In genomic region chr5:134532417-134532816, GRCm38 (mm10) we compare ENCODE assay signal across 14 mouse cellular contexts. TPM values are rescaled to one million over a fixed set of nuclear protein-coding genes. Genes with fewer than 3 reads are reported as not detected.
DNase-seq lines count a peak whose midpoint lies in the region; ATAC-seq lines count a peak whose summit lies in the region.
"Had no signal": no experiment of that assay in that cellular context is flagged by ENCODE, and none has a peak within 500 bp of the region (broad histone marks: within the 10 kb centered on the region; RNA-seq: fewer than 3 reads in every experiment).

No protein-coding gene starts in this region.

- peak; percentile 51 for DNase-seq in adrenal gland, postnatal 14 days
- no peak for DNase-seq in adrenal gland, postnatal 10 days
- peak; percentile 46 to 48 for DNase-seq in lung, adult 18-20 months
- no peak for DNase-seq in lung, postnatal 10 days
- DNase-seq in monocyte, adult 2 months (ENCODE audit: low read depth in 1 of 2, low spot score in 2 of 2): peak; percentile 63 to 74
- no peak for DNase-seq in ovary, postnatal 10 days (ENCODE audit: low spot score)
- no peak for DNase-seq in right cerebral cortex, postnatal 14 days
- DNase-seq: B cell, adult 2 months; cerebellum, adult 8-10 months; gastrocnemius, postnatal 25 days; kidney, adult 11 months; lung, postnatal 14 days; thymus, adult 2 months had no signal

- ATAC-seq in granulocyte monocyte progenitor cell, adult 5-6 weeks (replicated peaks; ENCODE audit: poor library complexity, severe bottlenecking): peak; percentile 99

RNA-seq across cellular contexts. Expression of gene Clip2, which starts 19.8 kb away (rescaled TPM):
- 23.4 and 25.3 TPM in 2 replicates for total RNA-seq in adrenal gland, postnatal 14 days (2021)
- 10 to 100 TPM; 21.8 to 24.1 TPM for total RNA-seq in adrenal gland, postnatal 10 days (2021)
- total RNA-seq in granulocyte monocyte progenitor cell, adult 5-6 weeks (2014; fragmentation: Nextera tagmentation): 4.5 and 5.1 TPM in 2 replicates
- total RNA-seq in granulocyte monocyte progenitor cell, adult 5-6 weeks (2017): 2.5 and 7.9 TPM in 2 replicates

RNA-seq across cellular contexts. Expression of gene Syna, which starts 27.6 kb away (rescaled TPM):
- not detected in 2 replicates for total RNA-seq in adrenal gland, postnatal 14 days (2021)
- total RNA-seq in adrenal gland, postnatal 10 days (2021): not detected
- not detected in 2 replicates for total RNA-seq in granulocyte monocyte progenitor cell, adult 5-6 weeks (2014; fragmentation: Nextera tagmentation)
- total RNA-seq in granulocyte monocyte progenitor cell, adult 5-6 weeks (2017): not detected in 2 replicates
- total RNA-seq: gastrocnemius, postnatal 25 days had no signal

RNA-seq across cellular contexts. Expression of gene Rfc2, which starts 48.7 kb away (rescaled TPM):
- total RNA-seq in adrenal gland, postnatal 14 days (2021): 47.2 and 51.2 TPM in 2 replicates
- total RNA-seq in adrenal gland, postnatal 10 days (2021): 10 to 100 TPM; 51.1 to 56.7 TPM
- 284 and 297 TPM in 2 replicates for total RNA-seq in granulocyte monocyte progenitor cell, adult 5-6 weeks (2014; fragmentation: Nextera tagmentation)
- 146 and 201 TPM in 2 replicates for total RNA-seq in granulocyte monocyte progenitor cell, adult 5-6 weeks (2017)

Comparison
In these comparisons a context has a peak if more than half of its experiments do, and no peak if none do; other contexts are left out.
1. DNase-seq: peak in adrenal gland, postnatal 14 days (single experiment), lung, adult 18-20 months (2 of 2) and monocyte, adult 2 months (2 of 2); none in adrenal gland, postnatal 10 days (single experiment), lung, postnatal 10 days (single experiment), ovary, postnatal 10 days (single experiment) and right cerebral cortex, postnatal 14 days (single experiment).